Mouse (Mus musculus): Measurements from ENCODE around the gene Tmem177.

GRCm38 (mm10) chr1:119907206-119907748, 5.7 kb downstream of the Tmem177 start:
- TF ChIP-seq CTCF (conservative IDR thresholded peaks at IDR 0.05 in 1 of 2, IDR thresholded peaks at IDR 0.05 in 1 of 2; ENCODE audit: low read depth in 2 of 2, low read length in 2 of 2) (no peak), GABPA (IDR thresholded peaks at IDR 0.05; ENCODE audit: insufficient replicate concordance, low read depth, low read length) (no peak), EP300 (IDR thresholded peaks at IDR 0.05; ENCODE audit: low read length) (no peak), NELFE (IDR thresholded peaks at IDR 0.05; ENCODE audit: low read depth, low read length) (no peak), POLR2A (IDR thresholded peaks at IDR 0.05; ENCODE audit: low read depth, low read length) (no peak), NRF1 (IDR thresholded peaks at IDR 0.05; ENCODE audit: low read depth, low read length) (no peak), JUND (conservative IDR thresholded peaks at IDR 0.05; ENCODE audit: low read depth, low read length) (no peak), ELF1 (IDR thresholded peaks at IDR 0.05; ENCODE audit: low read depth, low read length) (no peak), JUN (IDR thresholded peaks at IDR 0.05; ENCODE audit: insufficient read depth, low read depth, low read length) (no peak), PAX5 (IDR thresholded peaks at IDR 0.05; ENCODE audit: low read length) (no peak), POLR2AphosphoS2 (IDR thresholded peaks at IDR 0.05; ENCODE audit: low read depth, low read length) (no peak), ETS1 (conservative IDR thresholded peaks at IDR 0.05; ENCODE audit: low read depth, low read length) (no peak), MAX (IDR thresholded peaks at IDR 0.05; ENCODE audit: low read length) (no peak), MYC (IDR thresholded peaks at IDR 0.05; ENCODE audit: low read depth, low read length) (no peak)

Data from CH12.LX (cell line).